In genomic region chr4:135286833-135287395, GRCm38 (mm10) we compare ENCODE assay signal across 9 mouse cellular contexts. TPM values are rescaled to one million over a fixed set of nuclear protein-coding genes. Genes with fewer than 3 reads are reported as not detected.
DNase-seq lines count a peak whose midpoint lies in the region; ATAC-seq and TF ChIP-seq lines count a peak whose summit lies in the region.
"Had no signal": no experiment of that assay in that cellular context is flagged by ENCODE, and none has a peak within 500 bp of the region (broad histone marks: within the 10 kb centered on the region; RNA-seq: fewer than 3 reads in every experiment).

No protein-coding gene starts in this region.

- H3K4me3 ChIP-seq in forebrain, postnatal 0 days (ENCODE audit: low read depth, low read length): no peak overlapping the region
- H3K4me3 ChIP-seq in forebrain, embryonic 15.5 days: no peak overlapping the region
- no peak overlapping the region for H3K4me3 ChIP-seq in ES-Bruce4 (ENCODE audit: low read depth, low read length)
- H3K4me3 ChIP-seq in embryonic fibroblast, embryonic 13.5 days (ENCODE audit: insufficient read depth, low read length): no peak overlapping the region
- no peak overlapping the region for H3K4me3 ChIP-seq in kidney, embryonic 14.5 days (ENCODE audit: low read length)

- WGBS in forebrain, postnatal 0 days: 15% methylated on average over 16 of the region's 16 CpGs
- 16% methylated on average over 16 of the region's 16 CpGs for WGBS in forebrain, embryonic 15.5 days
- 8% methylated on average over 16 of the region's 16 CpGs for WGBS in kidney, embryonic 14.5 days

- no peak for TF ChIP-seq POLR2A in ES-Bruce4 (IDR thresholded peaks at IDR 0.05; ENCODE audit: insufficient read depth, low read length)
- peak; percentile 39; the same call in 1 of the 2 replicates for TF ChIP-seq POLR2A in embryonic fibroblast, embryonic 13.5 days (IDR thresholded peaks at IDR 0.05; ENCODE audit: low read depth, low read length)

- H3K27me3 ChIP-seq in forebrain, postnatal 0 days (ENCODE audit: insufficient read depth, low read length): no peaks in the 10 kb centered on the region
- no peaks in the 10 kb centered on the region for H3K27me3 ChIP-seq in forebrain, embryonic 15.5 days
- no peaks in the 10 kb centered on the region for H3K27me3 ChIP-seq in ES-Bruce4 (ENCODE audit: control insufficient read depth, insufficient read depth, low read length, poor library complexity, severe bottlenecking)
- H3K27me3 ChIP-seq in kidney, embryonic 14.5 days (ENCODE audit: control insufficient read depth, insufficient read depth, low read length): no peaks in the 10 kb centered on the region
- H3K27me3 ChIP-seq: Patski had no signal

- no peak overlapping the region for H3K9ac ChIP-seq in forebrain, postnatal 0 days
- H3K9ac ChIP-seq in forebrain, embryonic 15.5 days (replicated peaks): no peak overlapping the region
- H3K9ac ChIP-seq in ES-Bruce4 (ENCODE audit: low read depth, poor library complexity, severe bottlenecking): no peak overlapping the region
- H3K9ac ChIP-seq in kidney, embryonic 14.5 days (ENCODE audit: low read depth, low read length): 0 out of 2 replicates have a peak overlapping the region, but pooled peaks have one; percentile 31

- DNase-seq in forebrain, postnatal 0 days: peak; percentile 26
- peak; percentile 73 for DNase-seq in lung, postnatal 14 days
- no peak for DNase-seq in right cerebral cortex, adult 18-20 months
- DNase-seq in frontal cortex, adult 2 months (ENCODE audit: extremely low spot score in 1 of 2, low spot score in 1 of 2): no peak

- 0 out of 2 replicates have a peak, but pooled peaks have one; percentile 37 for TF ChIP-seq EP300 in ES-Bruce4 (IDR thresholded peaks at IDR 0.05; ENCODE audit: insufficient read depth, low read depth, low read length)

- peak overlapping the region; percentile 50; the same call in 1 of the 2 replicates for H3K27ac ChIP-seq in forebrain, postnatal 0 days (ENCODE audit: low read depth, low read length)
- H3K27ac ChIP-seq in forebrain, embryonic 15.5 days (replicated peaks): no peak overlapping the region
- H3K27ac ChIP-seq in ES-Bruce4 (ENCODE audit: insufficient read depth, low read length): peak overlapping the region; percentile 20; the same call in 1 of the 2 replicates
- H3K27ac ChIP-seq in embryonic fibroblast, embryonic 13.5 days (ENCODE audit: insufficient read depth, low read length): peak overlapping the region; percentile 43
- peak overlapping the region; percentile 43; the same call in 1 of the 2 replicates for H3K27ac ChIP-seq in kidney, embryonic 14.5 days (ENCODE audit: low read depth, low read length)

- H3K4me2 ChIP-seq in forebrain, postnatal 0 days (ENCODE audit: low read depth): no peak overlapping the region
- H3K4me2 ChIP-seq in forebrain, embryonic 15.5 days (replicated peaks): no peak overlapping the region
- H3K4me2 ChIP-seq in kidney, embryonic 14.5 days (replicated peaks; ENCODE audit: low read depth, low read length): peak overlapping the region; percentile 24; the same call in 1 of the 2 replicates

- no peak for TF ChIP-seq CTCF in forebrain, postnatal 0 days (IDR thresholded peaks at IDR 0.05; ENCODE audit: low read depth)
- TF ChIP-seq CTCF in ES-Bruce4 (IDR thresholded peaks at IDR 0.05; ENCODE audit: low read depth, low read length): no peak
- TF ChIP-seq CTCF in embryonic fibroblast, embryonic 13.5 days (IDR thresholded peaks at IDR 0.05; ENCODE audit: borderline replicate concordance, insufficient read depth, low read length): no peak

- H3K9me3 ChIP-seq in forebrain, postnatal 0 days (ENCODE audit: low read length): no peaks in the 10 kb centered on the region
- no peaks in the 10 kb centered on the region for H3K9me3 ChIP-seq in forebrain, embryonic 15.5 days
- no peaks in the 10 kb centered on the region for H3K9me3 ChIP-seq in ES-Bruce4 (replicated peaks; ENCODE audit: control insufficient read depth, insufficient read depth, low read length, poor library complexity, severe bottlenecking)
- no peaks in the 10 kb centered on the region for H3K9me3 ChIP-seq in kidney, embryonic 14.5 days (ENCODE audit: control insufficient read depth, low read length)

- peak; percentile 32 for ATAC-seq in forebrain, postnatal 0 days
- ATAC-seq in forebrain, embryonic 15.5 days (replicated peaks): no peak
- peak; percentile 45 for ATAC-seq in kidney, embryonic 14.5 days (ENCODE audit: low FRiP score, low TSS enrichment)
- ATAC-seq: Patski had no signal

- no peaks in the 10 kb centered on the region for H3K36me3 ChIP-seq in forebrain, postnatal 0 days (ENCODE audit: insufficient read depth)
- H3K36me3 ChIP-seq in forebrain, embryonic 15.5 days: no peaks in the 10 kb centered on the region
- H3K36me3 ChIP-seq in ES-Bruce4 (ENCODE audit: control insufficient read depth, insufficient read depth, low read length, poor library complexity, severe bottlenecking): no peaks in the 10 kb centered on the region
- H3K36me3 ChIP-seq in kidney, embryonic 14.5 days (ENCODE audit: control insufficient read depth, insufficient read depth, low read length): no peaks in the 10 kb centered on the region

- no peaks in the 10 kb centered on the region for H3K4me1 ChIP-seq in forebrain, postnatal 0 days (ENCODE audit: insufficient read depth)
- H3K4me1 ChIP-seq in forebrain, embryonic 15.5 days: 0 out of 2 replicates have a peak, but pooled peaks cover 4% of the 10 kb centered on the region
- H3K4me1 ChIP-seq in ES-Bruce4 (ENCODE audit: control insufficient read depth, insufficient read depth, low read length): peaks cover 5% of the 10 kb centered on the region
- peaks cover 3% of the 10 kb centered on the region; the same call in 1 of the 2 replicates for H3K4me1 ChIP-seq in embryonic fibroblast, embryonic 13.5 days (ENCODE audit: control insufficient read depth, insufficient read depth, low read length)
- H3K4me1 ChIP-seq in kidney, embryonic 14.5 days (ENCODE audit: control insufficient read depth, insufficient read depth, low read length): peaks cover 20% of the 10 kb centered on the region

RNA-seq across cellular contexts. Expression of gene Clic4, which starts 14.3 kb away (rescaled TPM):
- total RNA-seq in forebrain, postnatal 0 days (2014; rRNA removed): 44.0 and 65.2 TPM in 2 replicates
- 34.5 and 41.5 TPM in 2 replicates for polyA plus RNA-seq in forebrain, postnatal 0 days (2015; fragmentation: Nextera tagmentation; extraction: Ambion mirVana)
- polyA plus RNA-seq in forebrain, embryonic 15.5 days (2015; fragmentation: Nextera tagmentation; extraction: Ambion mirVana): 114 and 116 TPM in 2 replicates
- 151 TPM in 2 replicates for polyA plus RNA-seq in ES-Bruce4 (2011; ENCODE audit: insufficient read depth, insufficient read length, low read depth, missing spikeins)
- 223 and 251 TPM in 2 replicates for polyA plus RNA-seq in embryonic fibroblast, embryonic 13.5 days (2011; ENCODE audit: insufficient read length, low read depth, missing spikeins)
- 68.5 and 132 TPM in 2 replicates for polyA plus RNA-seq in kidney, embryonic 14.5 days (2014; fragmentation: Nextera tagmentation; extraction: Ambion mirVana)
- polyA plus RNA-seq in frontal cortex, adult 2 months (2012; rRNA removed): 67.3 and 73.5 TPM in 2 replicates

Comparison
In these comparisons a context has a peak if more than half of its experiments do, and no peak if none do; other contexts are left out.
1. DNase-seq: peak in forebrain, postnatal 0 days (single experiment) and lung, postnatal 14 days (single experiment); none in right cerebral cortex, adult 18-20 months (single experiment) and frontal cortex, adult 2 months (0 of 2).